Mouse (Mus musculus): ENCODE results near the gene Rsl24d1.

GRCm38 (mm10) chr9:73090121-73090520 lies 23.1 kb upstream of the Rsl24d1 start:
- no peak for TF ChIP-seq CTCF (IDR thresholded peaks at IDR 0.05; ENCODE audit: extremely low read depth, insufficient read depth, insufficient read length, insufficient replicate concordance)
- no peak for TF ChIP-seq POLR2A (IDR thresholded peaks at IDR 0.05; ENCODE audit: low read depth, low read length)
